Mouse (Mus musculus) layer of hippocampus, adult 2 months (tissue): ENCODE measurements around the gene Gm20696. TPM values are rescaled to one million over a fixed set of nuclear protein-coding genes. Genes with fewer than 3 reads are reported as not detected.
A peak's percentile ranks its signal among the peaks of the same experiment; 100 is the strongest.

Experiments used
- DNase-seq, 2 experiments: peaks; one replicate each; pipeline ENCODE4 v3.0.0; 2022; ENCODE audit warnings: low spot score in 2 of 2
- H3K27ac ChIP-seq: fragments of 200-600 bp; 2 replicates; pipeline ENCODE4 v1.8.1; 2022
- H3K4me3 ChIP-seq: fragments of 200-600 bp; 2 replicates; pipeline ENCODE4 v1.8.1; 2022; ENCODE audit warnings: mild to moderate bottlenecking
- CTCF ChIP-seq: fragments of 200-600 bp; conservative IDR thresholded peaks from 2 replicates; pipeline ENCODE4 v1.8.1; 2022; ENCODE audit warnings: antibody characterized with exemption, mild to moderate bottlenecking, moderate library complexity
- total RNA-seq, 2 experiments: library from RNA; stranded (reverse); gene quantifications; 2 replicates each; pipeline ENCODE4 v1.2.3; 2021

The Gm20696 gene
- total RNA-seq, 2 experiments from 2014 or later: 6.2 to 7.3 TPM

GRCm38 (mm10) chr6:99654343-99654742 lies 12.3 kb downstream of the Gm20696 start:
- H3K27ac ChIP-seq: no peak overlapping the region
- DNase-seq: no peak
- H3K4me3 ChIP-seq: no peak overlapping the region
- TF ChIP-seq CTCF: no peak

- Histone ChIP-seq H3K4me3 (no peak overlapping the region), H3K27ac (no peak overlapping the region)
- peak; percentile 71 for TF ChIP-seq CTCF
- no peak for DNase-seq
Measured at GRCm38 (mm10) chr6:99652341-99652740, 14.3 kb downstream of the Gm20696 start.

- no peak for TF ChIP-seq CTCF
Measured at GRCm38 (mm10) chr6:99649307-99649706, 17.3 kb downstream of the Gm20696 start.

GRCm38 (mm10) chr6:99646344-99646743 lies 20.3 kb downstream of the Gm20696 start:
- Histone ChIP-seq H3K27ac (no peak overlapping the region), H3K4me3 (no peak overlapping the region)
- no peak for DNase-seq
- TF ChIP-seq CTCF: no peak

More at GRCm38 (mm10) chr6:99649307-99649706, 17.3 kb downstream of the Gm20696 start:
- no peak overlapping the region for H3K27ac ChIP-seq
- H3K4me3 ChIP-seq: no peak overlapping the region
- DNase-seq: no peak

- H3K27ac ChIP-seq: no peak overlapping the region
- no peak for DNase-seq
- H3K4me3 ChIP-seq: no peak overlapping the region
- peak; percentile 49 for TF ChIP-seq CTCF
Measured at GRCm38 (mm10) chr6:99644876-99645275, 21.7 kb downstream of the Gm20696 start.

- no peak for TF ChIP-seq CTCF
- Histone ChIP-seq H3K27ac (no peak overlapping the region), H3K4me3 (no peak overlapping the region)
- no peak for DNase-seq
Measured at GRCm38 (mm10) chr6:99644386-99644785, 22.2 kb downstream of the Gm20696 start.

GRCm38 (mm10) chr6:99643439-99644199 lies 23.0 kb downstream of the Gm20696 start:
- Histone ChIP-seq H3K4me3 (no peak overlapping the region), H3K27ac (no peak overlapping the region)
- no peak for TF ChIP-seq CTCF
- DNase-seq: no peak

- no peak overlapping the region for H3K4me3 ChIP-seq
- no peak for DNase-seq
- no peak for TF ChIP-seq CTCF
- H3K27ac ChIP-seq: no peak overlapping the region
Measured at GRCm38 (mm10) chr6:99637456-99637855, 29.1 kb downstream of the Gm20696 start.

GRCm38 (mm10) chr6:99636801-99637200 lies 29.8 kb downstream of the Gm20696 start:
- DNase-seq: no peak
- Histone ChIP-seq H3K4me3 (no peak overlapping the region), H3K27ac (no peak overlapping the region)
- no peak for TF ChIP-seq CTCF

- DNase-seq: no peak
- TF ChIP-seq CTCF: no peak
- Histone ChIP-seq H3K27ac (no peak overlapping the region), H3K4me3 (no peak overlapping the region)
Measured at GRCm38 (mm10) chr6:99636121-99636520, 30.5 kb downstream of the Gm20696 start.

GRCm38 (mm10) chr6:99632121-99632980 lies 34.2 kb downstream of the Gm20696 start:
- no peak overlapping the region for H3K4me3 ChIP-seq
- peak overlapping the region; percentile 57 for H3K27ac ChIP-seq
- DNase-seq: no peak
- no peak for TF ChIP-seq CTCF

GRCm38 (mm10) chr6:99631637-99632036 lies 35.0 kb downstream of the Gm20696 start:
- peak overlapping the region; percentile 57; the same call in 1 of the 2 replicates for H3K27ac ChIP-seq
- peak; percentile 36 to 44 for DNase-seq
- TF ChIP-seq CTCF: no peak

GRCm38 (mm10) chr6:99629726-99630458 lies 36.7 kb downstream of the Gm20696 start:
- DNase-seq: no peak
- H3K27ac ChIP-seq: no peak overlapping the region; the same call in 1 of the 2 replicates
- no peak overlapping the region for H3K4me3 ChIP-seq
- peak; percentile 53 for TF ChIP-seq CTCF

More at GRCm38 (mm10) chr6:99631637-99632036, 35.0 kb downstream of the Gm20696 start:
- no peak overlapping the region for H3K4me3 ChIP-seq
